ENCODE assay signal across 11 mouse cellular contexts in the genomic region with DNA sequence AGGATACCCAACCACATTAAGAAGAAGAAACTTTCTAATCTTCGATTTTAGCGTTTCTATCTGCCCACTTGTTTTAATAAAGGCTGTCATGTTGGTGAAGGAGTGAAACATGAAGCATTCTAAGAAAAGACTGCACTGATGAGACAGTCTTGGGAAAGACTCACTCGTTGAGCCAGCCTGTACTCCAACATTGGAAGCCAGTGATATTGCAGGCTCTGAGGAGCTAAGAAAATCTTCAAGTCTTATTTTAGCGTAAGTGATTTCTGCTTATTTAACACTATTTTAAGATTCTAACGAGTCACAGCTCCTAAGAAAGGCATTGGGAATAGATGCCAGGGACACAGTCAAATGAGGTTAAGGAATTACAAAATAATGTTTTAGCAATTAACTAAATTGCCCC.
"Had no signal": no experiment of that assay in that cellular context is flagged by ENCODE, and none has a peak within 500 bp of the region (broad histone marks: within the 10 kb centered on the region; RNA-seq: fewer than 3 reads in every experiment).

No protein-coding gene starts in this region.

- DNase-seq: lung, adult 18-20 months; lung, postnatal 14 days; lung, postnatal 36 days; right cerebral cortex, postnatal 14 days; thymus, adult 18-20 months; thymus, postnatal 25 days; thymus, postnatal 4 days had no signal

- ATAC-seq: liver, embryonic 12.5 days; lung, postnatal 0 days; midbrain, embryonic 13.5 days; midbrain, embryonic 15.5 days had no signal
